Mouse (Mus musculus) embryonic fibroblast, embryonic 13.5 days (primary cell): ENCODE results near the gene Pcbp2.

Source experiments
- CTCF ChIP-seq: IDR thresholded peaks from 2 replicates; pipeline ENCODE4 v1.5.1; 2011; ENCODE audit warnings: mild to moderate bottlenecking, control low read depth, low read length, moderate library complexity, borderline replicate concordance; ENCODE audit not compliant: insufficient read depth
- POLR2A ChIP-seq: IDR thresholded peaks from 2 replicates; pipeline ENCODE4 v1.6.1; 2011; ENCODE audit warnings: low read depth, mild to moderate bottlenecking, control low read depth, low read length, moderate library complexity

DNA sequence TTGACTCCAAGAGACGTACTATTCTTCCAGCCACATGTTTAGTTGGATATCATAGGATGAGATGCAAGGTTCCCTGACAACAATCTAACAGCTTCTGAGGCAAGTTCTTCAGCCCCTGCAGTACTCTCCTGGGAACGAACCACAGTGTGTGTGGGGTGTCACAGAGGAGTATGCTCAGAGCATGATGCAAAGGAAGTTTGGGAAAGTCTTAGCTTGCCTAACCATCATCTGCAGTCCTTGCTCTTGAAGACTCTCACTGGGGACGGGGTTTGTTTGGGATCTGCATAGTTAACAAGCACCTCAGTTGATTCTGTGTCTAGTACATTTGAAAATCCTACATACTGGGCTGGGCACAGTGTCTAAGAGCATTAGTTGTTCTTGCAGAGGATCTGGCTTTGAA is 38.0 kb downstream of the Pcbp2 start:
- no peak for TF ChIP-seq CTCF
- no peak for TF ChIP-seq POLR2A
